Mouse (Mus musculus) T-cell, adult 2 months (primary cell): ENCODE results near the gene Pdpn.

ENCODE experiments used
- DNase-seq: peaks from one replicate; pipeline ENCODE4 v3.0.0; 2022; ENCODE audit warnings: low spot score

Gene Pdpn

GRCm38 (mm10) chr4:143239117-143239516, 60.2 kb downstream of the Pdpn start:
- DNase-seq: no peak

- peak; percentile 50 for DNase-seq
Observed at GRCm38 (mm10) chr4:143238241-143239031, 60.9 kb downstream of the Pdpn start.

GRCm38 (mm10) chr4:143231790-143232422, 67.5 kb downstream of the Pdpn start:
- no peak for DNase-seq

GRCm38 (mm10) chr4:143231110-143231509, 68.3 kb downstream of the Pdpn start:
- no peak for DNase-seq

GRCm38 (mm10) chr4:143227976-143228375, 71.4 kb downstream of the Pdpn start:
- no peak for DNase-seq

- DNase-seq: no peak
Observed at GRCm38 (mm10) chr4:143225886-143226285, 73.5 kb downstream of the Pdpn start.

GRCm38 (mm10) chr4:143219316-143219751, 80.0 kb downstream of the Pdpn start:
- peak; percentile 79 for DNase-seq

GRCm38 (mm10) chr4:143218858-143219257, 80.5 kb downstream of the Pdpn start:
- no peak for DNase-seq
